Mouse (Mus musculus) stomach, postnatal 0 days (tissue): ENCODE results near the gene Atp5d.

Experiments
- CTCF ChIP-seq: IDR thresholded peaks from 2 replicates; pipeline ENCODE4 v1.5.1; 2016; ENCODE audit warnings: antibody characterized with exemption, low read depth, mild to moderate bottlenecking, moderate library complexity
- EP300 ChIP-seq: optimal IDR thresholded peaks from 2 replicates; pipeline ENCODE3; 2016; ENCODE audit warnings: antibody characterized with exemption

- TF ChIP-seq CTCF (no peak), EP300 (no peak)
Measured at GRCm38 (mm10) chr10:80116563-80116926, 21.9 kb upstream of the Atp5d start.
